Mouse (Mus musculus) lung, adult 10 weeks (tissue): ENCODE data around the gene Vps39. TPM values are rescaled to one million over a fixed set of nuclear protein-coding genes. Genes with fewer than 3 reads are reported as not detected.

Source experiments
- polyA plus RNA-seq: library from polyadenylated mRNA; stranded (reverse); fragments of 350-450 nt; fragmentation: Illumina TruSeq; extraction: RNeasy Lipid Tissue Mini Kit (QIAGEN cat#74804); gene quantifications from one replicate; pipeline ENCODE4 v1.2.3, GENCODE M21; 2014; ENCODE audit warnings: low read depth, low replicate concordance; ENCODE audit not compliant: insufficient read depth

The Vps39 gene
- 12.2 TPM for polyA plus RNA-seq

GRCm38 (mm10) chr2:120352682-120353646 is at the start of gene Vps39:
TSS of gene Vps39 (minus strand) at chr2:120353137.

DNA sequence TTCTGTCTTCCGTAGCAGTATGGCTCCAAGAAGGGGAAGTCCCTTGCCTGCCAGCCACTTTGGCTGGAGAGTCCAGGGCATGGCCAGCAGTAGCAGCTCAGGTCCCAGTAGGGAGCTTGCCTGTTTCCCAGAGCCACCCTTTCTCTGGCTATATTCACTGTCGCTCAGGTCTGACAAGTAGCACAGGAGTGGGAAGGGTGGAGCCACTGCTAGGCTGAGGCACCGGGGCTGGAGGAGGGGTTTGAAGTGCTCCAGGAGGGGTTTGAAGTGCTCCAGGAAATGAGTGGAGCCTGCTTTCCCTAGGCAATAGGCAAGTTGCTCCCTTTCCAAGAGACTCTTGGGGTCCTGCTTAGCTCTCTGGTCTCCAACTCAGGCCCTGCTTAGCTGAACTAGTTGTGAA is 39.0 kb downstream of the Vps39 start, which contains the start of gene Pla2g4f:
Pla2g4f (minus strand) TSS at position 190 of the 400 bp plus-strand sequence.

GRCm38 (mm10) chr2:120288995-120289394 is 63.9 kb downstream of the Vps39 start, which contains the start of gene Pla2g4d:
TSS of gene Pla2g4d (minus strand) at chr2:120289197.

Other genes starting within 250 kb of the Vps39 start
- gene Ehd4, start 198.5 kb downstream of the Vps39 start, polyA plus RNA-seq, result 163 TPM
- gene Pla2g4e, start 107.8 kb downstream of the Vps39 start, polyA plus RNA-seq, result not detected
- not detected for gene Pla2g4d, start 63.9 kb downstream of the Vps39 start, polyA plus RNA-seq
- gene Pla2g4f, start 39.0 kb downstream of the Vps39 start, polyA plus RNA-seq, result 1.5 TPM
- gene Ganc, start 50.8 kb upstream of the Vps39 start, polyA plus RNA-seq, result 5.6 TPM
- gene Tmem87a, start 51.0 kb upstream of the Vps39 start, polyA plus RNA-seq, result 20.3 TPM
- gene Capn3, start 102.9 kb upstream of the Vps39 start, polyA plus RNA-seq, result 0.68 TPM
- gene Zfp106, start 210.7 kb upstream of the Vps39 start, polyA plus RNA-seq, result 18.7 TPM
- gene Snap23, start 214.5 kb upstream of the Vps39 start, polyA plus RNA-seq, result 31.7 TPM